Mouse (Mus musculus): ENCODE results near the gene Opn1mw.
"Not testable (repeated sequence)": the region's sequence is repeated elsewhere in the genome, so short reads cannot be mapped to it uniquely, and the experiment has no call there.

The Opn1mw gene

DNA sequence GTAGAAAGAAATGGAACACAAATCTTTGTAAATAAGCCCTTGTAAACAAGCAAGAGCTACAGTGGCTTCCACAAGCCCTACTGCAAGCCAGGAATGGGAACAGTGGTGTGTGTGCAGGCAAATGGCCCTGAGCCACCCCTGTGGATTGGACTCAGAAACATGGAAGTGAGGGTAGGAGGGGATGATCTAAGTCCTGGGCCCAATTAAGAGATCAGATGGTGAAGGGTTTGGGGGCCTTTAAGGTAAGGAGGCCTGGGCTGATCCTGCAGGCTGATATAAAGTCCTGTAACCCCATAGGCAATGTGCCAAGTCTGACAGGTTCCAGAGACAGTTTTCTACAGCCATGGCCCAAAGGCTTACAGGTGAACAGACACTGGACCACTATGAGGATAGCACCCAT, at the start of gene Opn1mw:
Gene Opn1mw, plus strand, starts transcription at position 301 of the 400 bp plus-strand sequence.
- no peak for DNase-seq (ENCODE audit: low spot score)

DNA sequence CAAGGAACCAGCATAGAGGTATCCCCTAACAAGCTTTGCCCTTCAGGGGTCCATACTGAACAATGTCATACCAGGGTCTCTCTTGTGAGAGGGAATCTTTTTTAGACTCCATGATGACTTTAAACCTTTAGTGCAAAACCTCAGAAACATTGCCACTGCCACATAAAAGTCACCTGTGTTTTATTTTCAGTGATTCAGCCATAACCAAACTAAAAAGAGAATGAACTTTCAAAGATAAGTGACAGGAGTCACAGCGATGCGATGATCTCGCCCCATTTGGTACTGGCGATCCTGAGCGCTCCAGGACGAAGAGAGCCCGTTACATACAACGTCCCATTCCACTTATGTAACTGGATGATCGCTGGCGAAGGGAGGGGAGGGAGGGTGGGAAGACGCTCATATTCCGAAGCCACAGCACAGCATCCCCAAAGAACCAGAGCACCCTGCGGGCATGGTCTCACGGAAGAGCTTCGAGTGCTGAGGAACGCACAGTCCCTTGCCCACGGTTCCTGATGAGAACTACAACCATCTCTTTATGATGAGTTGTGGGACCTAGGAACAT, 42.9 kb upstream of the Opn1mw start:
- no peak for DNase-seq (ENCODE audit: low spot score)

GRCm38 (mm10) chrX:74084946-74085498, 42.2 kb upstream of the Opn1mw start:
- peak; percentile 86 for DNase-seq (ENCODE audit: low spot score)

DNA sequence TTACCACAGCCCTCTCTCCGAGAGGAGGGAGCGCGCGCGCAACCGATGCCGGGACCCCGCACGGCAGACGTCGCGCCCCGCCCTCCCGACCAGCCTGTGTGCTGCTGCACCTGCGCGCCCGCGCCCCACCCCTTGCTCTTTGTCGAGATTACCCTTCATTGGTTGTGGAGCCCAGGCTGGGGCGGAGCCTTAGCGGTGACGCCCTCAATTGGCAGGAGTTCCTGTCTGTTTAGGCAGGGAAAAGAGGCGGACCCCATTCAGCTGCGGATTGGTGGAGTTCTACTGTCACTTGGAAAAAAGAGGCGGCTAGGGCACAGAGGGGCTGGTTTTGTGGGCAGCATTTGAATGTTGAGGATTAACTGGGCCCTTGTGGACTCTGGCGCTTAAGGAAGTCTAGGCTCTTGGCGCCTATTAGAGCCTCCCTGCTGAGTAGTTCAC, 41.6 kb upstream of the Opn1mw start:
- DNase-seq (ENCODE audit: low spot score): peak; percentile 95

GRCm38 (mm10) chrX:74095130-74095529, 32.1 kb upstream of the Opn1mw start:
- no peak for DNase-seq (ENCODE audit: low spot score)

DNA sequence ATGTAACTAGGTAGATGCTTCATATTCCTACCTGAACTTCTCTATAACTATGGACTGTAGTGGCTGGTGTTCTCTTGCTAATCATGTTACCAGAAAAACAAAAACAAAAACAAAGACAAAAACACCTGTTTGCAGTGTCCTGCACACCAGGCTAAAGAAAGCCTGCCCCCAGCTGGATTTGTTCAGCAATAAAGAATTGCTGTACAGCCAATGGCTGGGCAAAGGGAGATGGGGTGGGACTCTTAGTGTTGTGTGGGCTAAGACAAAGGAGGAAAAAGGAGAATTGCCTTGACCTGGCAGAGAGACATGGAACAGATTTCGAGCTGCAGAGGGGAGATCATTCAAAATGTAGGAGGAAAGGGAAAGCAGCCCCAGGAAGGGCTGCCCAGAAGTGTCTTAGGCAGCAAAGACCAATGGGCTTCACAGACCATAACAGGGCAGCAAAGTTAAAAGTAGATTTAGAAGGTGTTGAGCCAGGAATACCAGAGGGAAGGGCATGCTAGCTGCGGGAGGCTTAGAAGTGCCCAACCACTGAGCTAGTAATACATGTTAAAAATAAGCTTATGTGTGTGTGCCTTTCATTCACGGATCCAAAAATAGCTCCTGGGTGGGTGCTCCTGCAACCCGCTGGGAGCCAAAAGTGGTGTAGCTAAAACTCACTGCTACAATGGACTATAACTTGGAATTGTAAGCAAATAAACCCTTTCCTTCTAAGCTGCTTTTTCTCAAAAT, 23.6 kb upstream of the Opn1mw start:
- DNase-seq (ENCODE audit: low spot score): no peak

- no peak for DNase-seq (ENCODE audit: low spot score)
Observed at GRCm38 (mm10) chrX:74105916-74106315, 21.3 kb upstream of the Opn1mw start.

DNA sequence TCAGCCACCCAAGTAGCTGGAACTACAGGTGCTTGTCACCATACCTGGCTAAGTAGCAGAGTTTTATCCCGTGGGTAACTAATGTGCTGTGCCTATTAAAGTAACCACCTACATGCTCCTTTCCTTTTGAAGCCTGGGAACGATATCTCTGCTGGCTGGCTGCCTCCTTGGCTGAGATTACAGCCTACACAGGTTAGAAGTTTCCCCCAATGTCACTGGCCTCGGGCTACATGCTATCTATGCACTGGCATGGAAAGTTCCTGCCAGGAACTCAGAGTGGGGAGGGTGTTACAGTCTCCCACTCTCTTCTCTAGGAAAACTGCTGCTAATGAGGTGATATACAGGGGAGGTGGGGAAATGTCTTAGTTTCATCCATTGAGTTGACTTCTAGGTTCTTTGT, 18.5 kb upstream of the Opn1mw start:
- no peak for DNase-seq (ENCODE audit: low spot score)

DNA sequence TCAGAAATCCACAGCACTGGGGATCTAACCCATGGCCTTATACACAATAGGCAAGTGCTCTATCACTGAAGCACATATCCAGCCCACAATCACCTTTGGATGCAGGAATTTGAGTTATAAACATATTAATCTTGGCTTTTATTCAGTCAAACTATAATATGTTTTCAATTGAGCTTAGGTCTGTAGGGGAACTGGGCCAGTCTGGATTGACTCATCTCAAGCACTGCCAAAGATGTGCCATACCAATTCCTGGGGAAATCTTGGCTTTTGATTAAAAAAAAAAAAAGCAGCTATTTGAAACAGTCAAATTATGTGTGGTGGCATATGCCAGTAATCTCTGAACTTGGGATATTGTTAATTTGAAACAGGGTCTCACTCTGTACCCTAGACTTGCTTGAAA, 13.2 kb upstream of the Opn1mw start:
- DNase-seq (ENCODE audit: low spot score): no peak

DNA sequence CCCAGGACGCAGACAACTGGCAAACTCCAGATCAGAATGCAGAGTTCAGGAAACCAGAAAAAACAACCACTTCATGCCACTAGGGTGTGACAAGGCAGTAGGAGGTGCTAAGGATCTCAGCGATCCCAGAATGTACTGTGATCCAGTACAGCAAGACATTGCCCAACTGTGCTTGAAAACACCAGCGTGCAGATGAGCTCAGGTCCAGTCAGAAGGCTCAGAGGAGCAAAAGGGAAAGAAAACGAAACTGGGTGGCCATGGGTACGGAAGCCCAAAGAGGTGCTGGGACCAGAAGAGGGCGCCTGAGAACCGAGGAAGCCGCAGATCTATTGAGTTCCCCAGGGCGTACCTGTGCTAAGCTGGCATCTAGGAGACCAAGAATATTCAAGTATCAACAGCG, 11.8 kb upstream of the Opn1mw start:
- DNase-seq (ENCODE audit: low spot score): peak; percentile 59

DNA sequence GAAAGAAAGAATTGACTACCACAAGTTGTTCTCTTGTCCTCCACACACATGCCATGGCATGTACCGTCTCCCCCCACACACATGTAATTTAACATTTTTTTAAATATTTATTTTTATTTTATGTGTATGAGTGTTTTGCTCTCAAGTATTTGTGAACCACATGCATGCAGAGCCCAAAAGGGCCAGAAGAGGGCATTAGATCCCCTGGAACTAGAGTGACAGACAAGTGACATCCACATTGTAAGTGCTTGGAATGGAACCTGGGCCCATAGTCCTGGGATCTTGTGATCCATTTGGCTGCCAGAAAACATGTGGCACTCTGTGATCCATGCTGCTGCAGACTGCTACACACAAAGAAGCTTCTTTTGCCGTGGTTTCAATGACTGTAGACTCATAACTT, 2.3 kb upstream of the Opn1mw start:
- peak; percentile 4 for DNase-seq (ENCODE audit: low spot score)

- not testable (repeated sequence) for DNase-seq (ENCODE audit: low spot score)
Observed at GRCm38 (mm10) chrX:74135263-74135662, 8.0 kb downstream of the Opn1mw start, which contains the start of gene Mecp2. TSS of gene Mecp2 (minus strand) at chrX:74135363.

- no peak for DNase-seq (ENCODE audit: low spot score)
Observed at GRCm38 (mm10) chrX:74167738-74168137, 40.5 kb downstream of the Opn1mw start, which contains the start of gene Tex28. TSS of gene Tex28 (minus strand) at chrX:74167838.

DNA sequence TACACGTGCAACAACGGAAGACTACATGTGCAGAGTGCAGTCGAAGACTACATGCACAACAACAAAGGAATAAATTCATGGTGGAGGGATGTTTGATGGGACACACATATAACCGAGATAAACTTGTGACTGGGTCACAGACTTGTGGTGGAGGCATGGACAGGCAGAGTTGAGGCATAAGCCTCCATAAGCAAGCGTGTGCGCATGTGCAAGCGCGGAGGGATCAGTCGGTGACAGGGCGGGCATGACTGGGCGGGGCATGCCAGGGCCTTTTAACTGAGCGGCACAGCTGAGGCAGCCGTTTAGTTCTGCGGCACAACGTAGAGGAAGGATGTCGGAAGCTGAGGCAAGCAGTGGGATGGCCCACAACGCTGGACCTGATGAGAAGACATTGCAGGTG, 49.7 kb downstream of the Opn1mw start, which contains the start of gene Tktl1:
Gene Tktl1, plus strand, starts transcription at position 301 of the 400 bp plus-strand sequence.
- DNase-seq (ENCODE audit: low spot score): no peak

Data from embryo, embryonic 10.5 days (tissue).